Mouse (Mus musculus): Measurements from ENCODE around the gene Pdzrn4.

The Pdzrn4 gene

GRCm38 (mm10) chr15:92679541-92679940, 282.9 kb downstream of the Pdzrn4 start:
- in situ Hi-C loops (cut with MboI; ENCODE audit: low sequenced_read_pairs) = no loop called here

GRCm38 (mm10) chr15:92696276-92696956, 299.7 kb downstream of the Pdzrn4 start:
- in situ Hi-C loops (cut with MboI; ENCODE audit: low sequenced_read_pairs) = no loop called here

GRCm38 (mm10) chr15:92704146-92704545, 307.5 kb downstream of the Pdzrn4 start:
- in situ Hi-C loops (cut with MboI; ENCODE audit: low sequenced_read_pairs) = no loop called here

GRCm38 (mm10) chr15:92738676-92739075, 342.0 kb downstream of the Pdzrn4 start:
- in situ Hi-C loops (cut with MboI; ENCODE audit: low sequenced_read_pairs) = no loop called here

- in situ Hi-C loops (cut with MboI; ENCODE audit: low sequenced_read_pairs) = no loop called here
Measured at GRCm38 (mm10) chr15:92739887-92740286, 343.2 kb downstream of the Pdzrn4 start.

DNA sequence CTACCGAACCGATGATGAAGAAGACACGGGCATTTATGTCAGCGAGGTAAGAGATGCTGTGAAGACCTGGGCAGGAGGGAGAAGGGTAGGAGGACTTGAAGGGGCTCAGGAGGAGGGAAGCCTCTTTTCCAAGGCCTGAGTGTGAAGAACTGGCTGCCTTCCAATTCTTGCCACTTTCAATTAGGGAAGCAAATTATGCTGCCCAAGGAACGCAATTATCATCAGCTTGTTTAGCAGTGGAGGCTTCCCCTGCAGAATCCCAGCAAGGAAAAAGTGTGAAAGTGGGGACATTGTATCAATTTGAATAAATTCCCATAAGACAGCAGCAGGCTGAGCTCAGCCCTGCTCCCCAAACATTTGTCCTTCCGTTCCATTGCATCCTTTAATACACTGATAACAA, 346.9 kb downstream of the Pdzrn4 start:
- in situ Hi-C loops (cut with MboI; ENCODE audit: low sequenced_read_pairs) = no loop called here

DNA sequence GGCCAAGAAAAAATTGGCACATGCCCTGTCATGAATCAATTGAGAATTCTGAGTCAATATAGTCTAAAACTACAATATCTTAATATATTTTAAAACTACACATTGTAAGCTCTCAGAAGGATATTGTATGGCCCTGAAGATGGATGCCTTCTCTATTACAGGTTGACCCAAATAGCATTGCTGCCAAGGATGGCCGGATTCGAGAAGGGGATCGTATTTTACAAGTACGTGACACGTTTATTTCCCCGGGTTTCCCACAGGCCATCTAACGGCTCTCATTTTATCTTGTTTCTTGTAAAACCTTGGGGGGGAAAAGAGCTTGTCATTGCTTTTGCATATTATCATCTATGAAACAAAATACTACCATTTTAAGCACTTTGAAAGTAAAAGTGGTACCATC, 349.4 kb downstream of the Pdzrn4 start:
- in situ Hi-C loops (cut with MboI; ENCODE audit: low sequenced_read_pairs) = no loop called here

- in situ Hi-C loops (cut with MboI; ENCODE audit: low sequenced_read_pairs) = no loop called here
Measured at GRCm38 (mm10) chr15:92752167-92752566, 355.5 kb downstream of the Pdzrn4 start.

DNA sequence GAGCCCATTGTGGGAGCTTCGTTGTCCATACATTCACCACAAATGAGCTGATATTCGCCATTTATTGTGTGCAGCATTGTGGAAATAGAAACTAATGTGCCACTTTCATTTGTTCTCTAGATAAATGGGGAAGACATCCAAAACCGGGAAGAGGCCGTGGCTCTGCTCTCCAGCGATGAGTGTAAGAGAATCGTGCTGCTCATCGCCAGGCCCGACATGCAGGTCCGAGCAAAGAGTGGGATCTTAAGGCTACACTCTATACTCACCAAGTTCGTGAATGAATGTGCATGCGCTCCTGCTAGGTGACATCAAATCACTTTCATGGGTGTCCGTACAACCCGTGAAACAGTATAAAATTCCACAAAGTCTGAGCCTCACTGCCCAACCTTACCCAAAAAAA, 355.9 kb downstream of the Pdzrn4 start:
- in situ Hi-C loops (cut with MboI; ENCODE audit: low sequenced_read_pairs) = no loop called here

DNA sequence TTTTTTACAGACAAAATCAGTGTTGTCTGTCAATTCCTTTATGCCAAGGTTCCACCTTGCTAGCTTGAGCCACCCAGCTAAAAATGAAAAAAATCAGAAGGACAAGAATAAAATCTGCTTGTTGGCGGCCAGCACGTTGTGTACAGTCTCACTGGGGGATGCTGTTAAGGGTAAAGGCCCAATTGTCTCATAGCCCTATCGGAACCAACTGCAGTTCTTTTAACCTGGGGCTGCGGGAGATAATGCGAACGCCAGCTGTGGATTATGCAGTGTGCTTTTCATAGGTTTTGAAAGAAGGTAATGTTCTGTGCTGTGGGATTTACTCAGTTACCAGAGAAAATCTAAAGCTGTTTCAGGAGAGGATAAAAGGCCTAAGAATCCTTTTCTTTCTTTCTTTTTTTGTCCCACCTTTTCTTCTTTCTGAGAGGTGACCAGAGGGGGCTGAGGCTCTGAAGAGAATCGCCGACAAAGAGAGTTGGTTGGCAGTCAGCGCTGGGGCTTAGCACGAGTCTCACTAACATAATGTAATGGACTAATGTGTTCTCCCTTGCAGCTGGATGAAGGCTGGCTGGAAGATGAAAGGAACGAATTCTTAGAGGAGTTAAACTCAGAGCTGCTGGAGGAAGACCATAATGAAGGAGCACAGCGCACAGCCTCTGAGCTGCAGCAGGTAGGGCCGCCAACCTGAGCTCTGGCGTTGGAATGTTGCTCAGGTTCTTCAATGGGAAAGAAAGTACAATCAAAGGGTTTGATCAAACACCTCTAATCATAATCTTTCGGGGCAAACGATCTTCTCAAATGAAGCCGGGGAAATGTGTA, 360.6 kb downstream of the Pdzrn4 start:
- in situ Hi-C loops (cut with MboI; ENCODE audit: low sequenced_read_pairs) = no loop called here

DNA sequence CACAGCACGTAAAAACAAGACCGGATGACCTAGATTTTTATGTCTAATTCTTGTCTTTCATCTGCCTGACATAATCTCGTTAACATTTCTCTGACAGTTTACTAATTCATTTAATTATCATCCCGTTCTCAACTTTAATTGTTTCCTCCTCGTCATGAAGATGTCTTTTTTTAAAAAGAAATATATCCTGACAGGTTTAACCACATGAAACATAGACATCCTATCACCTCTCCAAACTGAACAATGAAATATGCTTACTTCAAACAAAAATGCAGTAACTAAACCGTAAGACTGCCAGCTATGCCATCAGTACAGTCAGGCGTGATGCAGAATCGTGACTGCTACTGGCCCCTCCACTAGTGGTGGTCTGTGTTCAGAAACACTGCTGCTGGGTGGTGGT, 362.3 kb downstream of the Pdzrn4 start:
- in situ Hi-C loops (cut with MboI; ENCODE audit: low sequenced_read_pairs) = no loop called here

GRCm38 (mm10) chr15:92763303-92763702, 366.6 kb downstream of the Pdzrn4 start:
- in situ Hi-C loops (cut with MboI; ENCODE audit: low sequenced_read_pairs) = no loop called here

- in situ Hi-C loops (cut with MboI; ENCODE audit: low sequenced_read_pairs) = no loop called here
Measured at GRCm38 (mm10) chr15:92769535-92769934, 372.9 kb downstream of the Pdzrn4 start.

DNA sequence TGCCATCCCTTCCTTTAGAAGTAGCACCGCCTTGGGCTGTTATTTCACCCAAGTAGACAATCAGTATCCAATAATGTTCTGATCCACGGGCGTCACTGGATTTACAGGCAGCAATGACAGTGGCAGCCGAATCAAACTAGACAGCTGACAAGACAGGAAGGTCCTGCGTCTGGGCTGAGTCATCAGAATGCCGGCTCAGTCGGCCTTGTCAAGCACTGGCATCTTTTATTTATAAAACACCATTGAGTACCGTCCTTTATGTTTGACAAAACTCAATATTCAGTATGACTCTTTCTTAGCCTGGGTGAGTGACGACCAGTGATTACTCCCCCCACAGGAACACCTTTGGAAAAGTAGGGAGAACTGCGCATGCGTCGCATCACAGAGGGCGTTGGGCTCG, 391.4 kb downstream of the Pdzrn4 start:
- in situ Hi-C loops (cut with MboI; ENCODE audit: low sequenced_read_pairs) = no loop called here

- in situ Hi-C loops (cut with MboI; ENCODE audit: low sequenced_read_pairs) = no loop called here
Measured at GRCm38 (mm10) chr15:92794275-92794674, 397.6 kb downstream of the Pdzrn4 start.

GRCm38 (mm10) chr15:92805934-92806333, 409.3 kb downstream of the Pdzrn4 start:
- in situ Hi-C loops (cut with MboI; ENCODE audit: low sequenced_read_pairs) = no loop called here

DNA sequence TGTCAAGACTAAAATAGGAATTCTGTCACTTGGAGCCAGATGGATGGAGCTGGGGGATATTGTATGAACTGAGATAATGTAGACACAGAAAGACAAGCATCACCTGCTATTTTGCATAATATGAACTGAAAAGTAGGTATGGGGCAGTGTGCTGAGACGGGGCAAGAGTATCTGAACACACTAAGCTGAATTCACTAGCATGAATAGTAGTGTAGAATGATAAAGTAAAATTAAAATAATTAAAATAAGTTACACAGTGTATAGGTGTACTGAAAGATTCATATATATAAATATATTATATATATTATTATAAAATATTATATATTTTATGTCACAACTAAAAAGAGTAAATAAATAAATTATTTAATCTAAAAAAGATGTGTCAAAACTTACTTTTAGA, 409.7 kb downstream of the Pdzrn4 start:
- in situ Hi-C loops (cut with MboI; ENCODE audit: low sequenced_read_pairs) = no loop called here
